Mouse (Mus musculus): ENCODE data around the gene Chd3. TPM values are rescaled to one million over a fixed set of nuclear protein-coding genes. Genes with fewer than 3 reads are reported as not detected.

The Chd3 gene
- total RNA-seq, 1 experiment from 2014 or later = 159 TPM

DNA sequence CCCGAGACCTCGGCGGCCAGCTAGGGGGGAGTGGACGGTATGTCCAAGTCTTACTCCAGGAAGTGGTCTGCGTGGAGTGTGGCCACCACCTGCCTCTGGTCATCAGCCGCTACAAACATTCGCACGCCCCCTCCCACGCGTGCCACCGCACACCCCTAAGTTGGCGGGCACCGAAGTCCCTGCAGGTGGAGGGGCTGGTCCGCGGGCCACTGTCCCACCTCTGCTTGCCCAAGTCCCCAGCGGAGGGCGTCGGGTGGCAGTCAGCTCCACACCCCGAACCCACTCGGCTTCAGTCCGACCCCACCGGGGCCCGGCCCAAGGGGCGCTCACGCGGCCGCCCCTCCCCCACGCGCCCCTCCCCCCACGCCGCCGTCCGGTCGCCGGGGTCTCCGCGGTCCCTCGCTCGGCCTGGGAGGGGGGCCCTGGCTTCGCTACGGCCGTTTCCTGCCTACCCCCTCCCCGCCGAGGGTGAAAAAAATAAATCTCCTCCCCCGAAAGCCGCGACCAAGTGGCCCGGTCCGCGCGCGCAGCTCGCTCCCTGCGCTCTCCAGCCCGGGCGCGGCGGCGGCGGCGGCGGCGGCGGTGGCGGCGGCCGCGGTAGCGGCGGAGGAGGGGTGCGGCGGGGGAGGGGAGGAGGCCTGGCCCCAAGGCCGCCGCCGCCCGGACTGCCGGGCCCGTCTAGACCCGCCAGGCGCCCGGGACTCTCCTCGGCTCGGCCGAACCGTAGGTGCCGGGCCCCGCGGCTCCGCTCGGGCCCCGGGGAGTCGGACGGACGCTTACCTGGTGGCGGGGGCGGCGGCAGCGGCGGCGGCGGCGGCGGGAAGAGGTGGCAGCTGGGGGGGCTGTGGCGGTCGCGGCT lies 621 bp downstream of the Chd3 start:
- ATAC-seq (ENCODE audit: extremely low read depth, insufficient number of reproducible peaks, low FRiP score, poor library complexity, severe bottlenecking) = no peak

DNA sequence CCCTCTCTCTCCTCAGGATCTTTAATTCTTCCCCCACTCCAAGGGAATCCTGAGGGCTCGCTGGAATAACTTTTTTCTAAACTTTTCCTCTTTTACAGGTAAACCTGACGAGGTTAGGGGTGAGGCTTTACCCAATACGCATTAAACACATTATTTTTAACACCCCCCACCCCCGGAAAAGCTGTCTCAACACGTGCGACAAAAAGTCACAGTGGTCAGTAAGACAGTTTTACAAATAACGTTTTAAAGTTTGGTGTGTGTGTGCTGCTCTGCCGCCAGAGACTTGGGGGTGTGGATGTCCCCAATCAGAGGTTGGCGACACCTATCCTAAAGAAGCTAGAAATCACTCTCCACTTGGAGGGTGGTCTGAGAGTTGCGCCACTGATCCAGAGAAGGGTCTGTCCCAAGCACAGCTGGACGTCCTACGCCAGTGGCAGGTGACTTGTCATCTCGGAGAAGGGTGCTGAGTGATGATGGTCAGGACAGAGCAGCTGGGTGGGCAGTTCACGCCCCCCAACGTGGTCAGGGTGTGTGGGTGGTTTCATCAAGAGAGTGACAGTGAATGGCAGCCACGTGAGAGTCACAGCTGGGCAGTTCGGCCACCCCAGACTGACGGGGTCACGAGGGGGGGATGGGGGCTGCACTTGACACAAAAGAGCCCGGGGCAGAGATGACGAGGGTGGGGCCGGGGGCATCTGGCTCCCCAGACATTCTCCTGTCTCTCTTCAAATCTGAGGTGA lies 1.4 kb downstream of the Chd3 start:
- 0 out of 2 replicates have a peak, but pooled peaks have one; percentile 9 for ATAC-seq (ENCODE audit: extremely low read depth, insufficient number of reproducible peaks, low FRiP score, poor library complexity, severe bottlenecking)

DNA sequence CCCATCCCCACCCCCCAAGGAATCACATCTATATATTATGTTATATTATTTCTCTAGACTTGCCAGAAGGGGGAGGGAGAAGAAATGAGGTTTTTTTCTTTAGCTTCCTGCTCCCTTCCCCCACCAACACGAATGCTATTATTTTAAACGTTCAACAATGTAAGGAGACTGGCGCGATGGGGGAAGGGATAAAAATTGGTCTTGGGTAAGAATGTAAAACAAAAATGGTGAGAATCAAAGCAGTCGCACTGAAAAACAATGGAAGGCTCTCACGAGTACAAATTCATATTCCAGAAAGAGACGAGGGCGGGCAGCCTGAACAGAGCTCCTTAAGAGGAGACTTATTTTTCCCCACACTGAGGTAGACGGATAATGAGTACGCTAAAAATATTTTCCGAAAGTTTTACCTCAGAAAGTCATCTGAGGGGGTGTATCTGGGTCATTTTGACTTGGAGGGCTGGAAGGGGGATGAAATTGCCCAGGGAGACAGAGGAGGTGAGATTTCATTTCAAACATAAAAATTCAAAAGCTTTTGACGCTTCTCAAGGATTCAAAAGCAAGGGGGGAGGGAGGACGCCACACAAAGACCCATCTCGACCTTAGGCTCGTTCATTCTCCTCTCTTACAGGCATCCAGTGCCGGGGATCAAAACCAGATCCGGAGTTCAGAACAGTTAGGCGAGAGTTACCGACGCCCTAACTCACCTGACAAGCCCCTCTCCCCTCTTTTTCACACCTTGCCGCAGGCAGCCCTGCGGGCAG lies 2.2 kb downstream of the Chd3 start:
- ATAC-seq (ENCODE audit: extremely low read depth, insufficient number of reproducible peaks, low FRiP score, poor library complexity, severe bottlenecking) = no peak; the same call in 1 of the 2 replicates

DNA sequence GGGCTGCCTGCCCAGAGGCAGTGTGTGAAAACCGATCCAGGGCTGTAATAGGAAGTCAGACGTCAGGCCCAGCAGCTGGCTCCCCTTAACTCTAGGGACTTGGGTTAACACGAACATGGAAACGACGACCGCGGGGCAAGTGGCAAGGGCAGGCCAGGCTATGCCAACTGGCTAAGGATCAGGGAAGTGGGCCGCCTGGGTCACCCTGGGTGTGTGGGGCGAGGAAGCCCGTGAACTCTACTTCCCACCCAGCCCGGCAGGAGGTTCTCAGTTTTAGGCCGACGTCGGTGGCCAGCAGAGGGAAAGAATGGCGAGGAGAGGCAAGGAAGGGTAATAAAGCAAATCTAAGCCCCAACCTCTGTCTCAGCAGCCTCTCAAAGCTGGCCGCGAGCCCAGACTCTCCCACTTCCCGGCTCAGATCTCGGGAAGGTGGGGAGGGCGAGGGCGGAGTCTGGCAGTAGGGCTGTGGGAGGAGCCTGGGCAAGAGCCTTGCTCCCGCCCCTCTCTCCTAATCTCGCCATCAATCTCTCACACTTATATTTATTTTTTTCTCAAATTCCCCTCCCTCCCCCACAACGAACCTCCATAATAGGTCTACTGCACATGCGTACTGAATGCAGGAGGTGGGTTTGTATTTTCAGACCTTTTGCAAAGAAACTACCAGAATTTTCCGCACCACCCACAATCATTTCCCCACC lies 2.9 kb downstream of the Chd3 start:
- ATAC-seq (ENCODE audit: extremely low read depth, insufficient number of reproducible peaks, low FRiP score, poor library complexity, severe bottlenecking) = peak; percentile 60

DNA sequence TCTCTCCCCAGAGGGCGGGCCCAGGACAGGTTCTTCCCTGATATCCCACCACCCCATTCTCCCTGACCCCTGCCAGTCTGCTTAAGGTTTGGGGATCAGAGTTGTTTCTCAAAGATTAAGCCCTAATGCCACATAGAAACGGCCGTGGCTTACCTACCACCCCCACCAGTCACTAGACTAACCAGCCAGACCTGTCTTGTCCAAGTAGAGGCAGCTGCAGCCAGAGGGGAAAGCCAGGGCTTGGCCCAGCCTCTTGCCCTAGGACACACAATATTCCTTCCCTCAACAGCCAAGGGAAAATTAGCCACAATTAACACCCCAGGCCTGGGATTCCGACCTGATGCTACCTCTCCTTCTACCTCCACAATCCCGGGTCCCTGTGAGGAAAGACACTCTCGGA lies 3.5 kb downstream of the Chd3 start:
- no peak for ATAC-seq (ENCODE audit: extremely low read depth, insufficient number of reproducible peaks, low FRiP score, poor library complexity, severe bottlenecking)

DNA sequence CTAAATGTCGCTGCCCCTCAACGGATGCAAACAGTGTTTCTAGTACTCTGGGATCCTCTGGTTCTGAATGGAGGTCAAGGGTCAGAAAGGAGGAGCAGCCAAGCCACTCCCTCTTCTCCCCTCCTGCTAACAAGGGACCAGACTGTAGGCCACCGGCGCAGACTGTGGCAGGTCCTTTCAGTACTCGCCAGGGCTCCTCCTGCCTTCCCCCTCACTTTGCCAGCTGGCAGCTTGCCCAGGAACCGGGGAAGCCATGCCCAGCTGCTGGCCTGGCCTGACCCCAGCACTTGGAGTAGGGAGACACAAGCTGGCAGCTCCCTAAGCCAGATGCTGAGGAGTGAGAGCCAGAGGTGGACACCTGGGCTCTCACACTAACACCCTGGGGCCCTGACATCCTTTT lies 4.3 kb downstream of the Chd3 start:
- no peak for ATAC-seq (ENCODE audit: extremely low read depth, insufficient number of reproducible peaks, low FRiP score, poor library complexity, severe bottlenecking)

DNA sequence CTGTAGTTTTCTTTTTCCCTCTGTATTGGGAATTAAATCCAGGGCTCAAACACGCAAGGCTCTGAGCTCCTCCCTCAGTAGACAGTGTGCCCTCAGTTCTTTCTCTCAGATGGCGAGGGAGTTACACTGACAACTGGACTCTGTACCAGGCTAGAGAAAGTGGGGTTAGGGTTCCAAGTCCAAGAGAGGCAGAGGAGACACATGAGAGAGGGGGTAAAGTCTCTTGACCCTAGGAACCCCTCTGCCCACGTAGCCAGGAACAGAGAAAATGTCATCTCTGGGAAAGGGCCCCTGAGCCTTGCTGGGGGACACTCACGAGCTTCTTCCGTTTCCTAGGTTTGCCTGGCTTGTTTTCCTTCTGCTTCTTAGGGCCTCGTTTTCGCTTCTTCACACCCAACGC lies 4.8 kb downstream of the Chd3 start:
- no peak for ATAC-seq (ENCODE audit: extremely low read depth, insufficient number of reproducible peaks, low FRiP score, poor library complexity, severe bottlenecking)

DNA sequence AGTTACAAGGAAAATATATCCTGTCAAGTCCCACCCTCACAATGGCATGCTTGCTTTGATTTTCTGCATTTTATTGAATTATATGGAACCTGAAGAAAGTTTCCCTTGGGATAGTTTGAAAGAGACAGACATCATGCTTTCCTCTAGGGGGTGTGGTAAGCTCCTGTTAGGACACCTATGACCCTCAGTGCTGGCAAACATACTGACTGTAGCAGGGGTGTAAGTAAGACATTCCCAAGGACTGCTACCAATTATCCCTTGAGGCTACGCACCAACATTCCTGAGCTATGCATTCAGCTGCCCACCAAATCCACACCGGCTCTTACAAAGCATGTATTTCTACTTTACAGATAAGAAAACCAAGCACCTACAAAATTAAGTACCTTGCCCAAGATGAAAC lies 6.7 kb downstream of the Chd3 start:
- no peak for ATAC-seq (ENCODE audit: extremely low read depth, insufficient number of reproducible peaks, low FRiP score, poor library complexity, severe bottlenecking)

DNA sequence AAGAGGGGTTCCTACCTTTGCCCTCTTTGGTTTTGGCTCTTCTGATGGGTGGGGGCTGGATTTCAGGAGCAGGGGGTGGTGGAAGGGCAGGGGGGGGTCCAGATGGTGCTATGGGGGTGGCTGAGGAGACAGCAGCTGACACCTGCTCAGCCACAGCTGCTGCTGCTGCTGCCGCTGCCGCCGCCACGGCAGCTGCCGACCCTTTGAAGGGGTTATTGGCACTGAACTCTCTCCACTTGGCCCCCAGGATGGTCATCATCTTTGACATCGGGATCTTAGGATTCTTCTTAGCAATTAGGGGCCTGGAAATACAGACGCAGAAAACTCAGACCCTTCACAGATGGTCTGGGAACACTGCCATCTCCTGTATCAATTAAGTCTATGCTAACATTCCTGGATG lies 7.2 kb downstream of the Chd3 start:
- no peak for ATAC-seq (ENCODE audit: extremely low read depth, insufficient number of reproducible peaks, low FRiP score, poor library complexity, severe bottlenecking)

DNA sequence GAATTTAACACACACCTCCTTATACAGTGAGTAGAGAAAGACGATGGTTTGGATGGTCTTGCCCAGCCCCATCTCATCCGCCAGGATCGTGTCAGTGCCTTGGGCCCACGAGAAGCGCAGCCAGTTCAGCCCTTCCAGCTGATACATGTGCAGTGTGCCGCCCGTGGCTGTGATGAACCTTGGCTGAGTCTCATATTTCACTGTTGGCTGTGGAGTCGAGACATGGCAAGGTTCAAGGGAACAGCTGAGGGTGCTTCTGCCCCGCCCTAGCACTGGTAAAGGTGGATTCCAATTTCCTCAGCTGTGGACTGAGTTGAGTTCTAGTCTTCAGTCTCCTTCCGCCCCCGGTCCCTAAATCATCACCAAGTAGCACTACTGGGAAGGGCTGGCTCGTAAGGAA lies 11.5 kb downstream of the Chd3 start:
- ATAC-seq (ENCODE audit: extremely low read depth, insufficient number of reproducible peaks, low FRiP score, poor library complexity, severe bottlenecking) = no peak

DNA sequence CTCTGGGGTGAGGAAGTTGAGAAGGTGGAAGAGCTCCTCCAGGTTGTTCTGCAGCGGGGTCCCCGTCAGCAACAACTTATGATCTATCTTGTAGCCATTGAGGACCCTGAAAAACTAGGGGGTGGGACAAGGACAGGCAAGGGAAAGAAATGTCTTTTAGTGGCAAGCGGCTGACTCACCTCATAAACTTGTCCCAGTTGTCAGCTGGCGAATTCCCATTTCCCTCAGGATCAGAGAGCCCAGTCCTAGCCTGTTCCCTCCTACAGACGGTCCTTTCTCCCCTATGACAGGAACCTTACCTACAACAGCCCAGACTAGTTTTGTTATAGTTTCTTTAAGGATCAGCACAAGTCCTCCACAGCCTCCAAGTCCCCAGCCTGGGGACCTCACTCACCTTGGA lies 12.7 kb downstream of the Chd3 start:
- ATAC-seq (ENCODE audit: extremely low read depth, insufficient number of reproducible peaks, low FRiP score, poor library complexity, severe bottlenecking) = no peak

DNA sequence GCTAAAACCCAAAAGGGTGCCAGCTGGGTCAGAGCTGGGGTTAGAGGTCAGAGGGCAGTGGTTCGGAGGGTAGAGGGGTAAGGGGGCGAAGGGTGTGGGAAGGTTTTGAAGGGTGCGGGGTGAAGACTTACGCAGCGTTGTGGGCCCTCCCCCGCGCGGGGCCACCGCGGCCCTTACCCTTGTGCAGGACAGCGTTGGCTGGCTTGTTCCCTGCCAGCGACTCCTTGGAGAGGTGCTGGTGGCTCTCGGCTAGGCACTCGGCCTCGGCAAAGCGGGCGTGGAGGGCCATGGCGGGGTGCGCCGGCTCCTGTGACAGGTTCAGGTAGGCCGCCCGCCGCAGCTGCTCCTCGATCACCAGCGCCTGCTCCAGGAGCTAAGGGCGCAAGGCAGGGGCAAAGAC lies 22.8 kb downstream of the Chd3 start:
- no peak for ATAC-seq (ENCODE audit: extremely low read depth, insufficient number of reproducible peaks, low FRiP score, poor library complexity, severe bottlenecking)

DNA sequence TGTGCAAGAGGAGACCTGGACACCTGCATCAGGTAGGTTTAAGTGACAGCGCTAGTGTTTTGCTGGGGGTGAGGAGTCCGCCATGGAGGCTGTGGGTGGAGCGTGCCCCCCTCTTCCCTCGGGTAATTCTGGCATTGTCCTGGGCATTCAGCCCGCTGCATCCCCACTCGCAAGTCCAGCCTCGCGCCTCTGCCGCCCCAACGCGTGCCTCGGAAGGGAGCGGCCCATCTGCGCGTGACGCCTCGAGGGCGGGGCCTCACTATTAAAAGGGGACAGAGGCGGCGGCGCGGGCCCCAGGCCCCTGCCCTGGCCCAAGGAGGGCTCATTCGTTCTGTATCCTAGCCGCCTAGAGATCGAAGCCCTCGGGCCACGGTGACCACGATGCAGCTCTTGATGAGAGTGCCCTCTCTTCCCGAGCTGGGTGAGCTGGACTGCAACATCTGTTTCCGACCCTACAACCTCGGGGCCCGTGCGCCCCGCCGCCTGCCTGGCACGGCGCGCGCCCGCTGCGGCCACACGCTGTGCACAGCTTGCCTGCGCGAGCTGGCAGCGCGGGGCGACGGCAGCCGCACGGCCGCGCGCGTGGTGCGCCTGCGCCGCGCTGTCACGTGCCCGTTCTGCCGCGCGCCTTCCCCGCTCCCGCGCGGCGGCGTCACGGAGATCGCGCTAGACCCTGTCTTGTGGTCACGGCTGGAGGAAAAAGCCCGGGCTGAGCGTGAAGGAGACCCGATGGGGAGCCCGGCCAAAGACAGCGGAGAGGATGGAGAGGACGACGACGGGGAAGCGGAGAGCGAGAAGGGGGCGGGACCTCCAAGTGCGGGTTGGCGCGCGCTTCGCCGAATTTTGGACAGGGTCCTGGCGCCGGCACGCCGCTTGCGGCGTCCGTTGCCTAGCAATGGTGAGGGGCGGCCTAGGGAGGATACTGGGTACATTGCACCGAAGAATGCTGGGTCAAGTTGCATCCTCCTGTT lies 28.8 kb downstream of the Chd3 start, which contains the start of gene Rnf227:
TSS of gene Rnf227 (plus strand) at position 301 of the 971 bp plus-strand sequence.
- peak; percentile 21; the same call in 1 of the 2 replicates for ATAC-seq (ENCODE audit: extremely low read depth, insufficient number of reproducible peaks, low FRiP score, poor library complexity, severe bottlenecking)

DNA sequence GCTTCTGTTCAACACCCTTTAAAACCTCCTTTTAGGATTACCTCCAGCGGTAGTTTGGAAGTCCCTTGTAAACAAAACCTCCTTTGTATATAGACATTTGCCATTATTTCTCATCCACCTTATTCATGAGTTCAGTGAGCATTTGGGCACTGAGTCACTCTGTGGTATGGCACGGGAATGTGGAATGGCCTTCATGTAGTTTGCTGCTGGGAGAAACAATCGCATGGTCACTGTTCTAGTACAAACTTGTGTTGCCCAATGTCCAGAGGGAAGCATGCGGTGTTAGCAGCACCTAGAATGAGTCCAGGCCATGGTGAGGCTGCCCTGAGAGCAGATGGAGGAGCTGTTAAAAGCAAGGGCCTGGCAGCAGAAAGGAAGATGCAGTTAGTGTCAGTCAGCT lies 34.4 kb downstream of the Chd3 start:
- no peak for ATAC-seq (ENCODE audit: extremely low read depth, insufficient number of reproducible peaks, low FRiP score, poor library complexity, severe bottlenecking)

DNA sequence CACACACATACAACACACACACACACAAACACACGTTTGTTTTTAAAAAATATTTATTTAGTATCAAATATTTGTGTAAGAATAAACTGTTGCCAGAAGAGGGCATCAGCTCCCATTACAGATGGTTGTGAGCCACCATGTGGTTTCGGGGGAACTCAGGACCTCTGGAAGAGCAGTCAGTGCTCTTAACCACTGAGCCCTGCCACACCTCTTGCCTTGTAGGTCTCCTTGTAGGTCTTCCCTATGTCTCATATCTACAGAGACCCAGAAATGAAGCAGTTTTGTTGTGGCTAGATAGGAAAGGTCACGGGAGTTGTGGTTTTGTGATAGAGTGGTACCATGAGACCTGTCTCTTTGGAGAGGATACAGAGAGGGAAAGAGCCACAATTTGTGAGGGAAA lies 35.3 kb downstream of the Chd3 start:
- no peak for ATAC-seq (ENCODE audit: extremely low read depth, insufficient number of reproducible peaks, low FRiP score, poor library complexity, severe bottlenecking)

DNA sequence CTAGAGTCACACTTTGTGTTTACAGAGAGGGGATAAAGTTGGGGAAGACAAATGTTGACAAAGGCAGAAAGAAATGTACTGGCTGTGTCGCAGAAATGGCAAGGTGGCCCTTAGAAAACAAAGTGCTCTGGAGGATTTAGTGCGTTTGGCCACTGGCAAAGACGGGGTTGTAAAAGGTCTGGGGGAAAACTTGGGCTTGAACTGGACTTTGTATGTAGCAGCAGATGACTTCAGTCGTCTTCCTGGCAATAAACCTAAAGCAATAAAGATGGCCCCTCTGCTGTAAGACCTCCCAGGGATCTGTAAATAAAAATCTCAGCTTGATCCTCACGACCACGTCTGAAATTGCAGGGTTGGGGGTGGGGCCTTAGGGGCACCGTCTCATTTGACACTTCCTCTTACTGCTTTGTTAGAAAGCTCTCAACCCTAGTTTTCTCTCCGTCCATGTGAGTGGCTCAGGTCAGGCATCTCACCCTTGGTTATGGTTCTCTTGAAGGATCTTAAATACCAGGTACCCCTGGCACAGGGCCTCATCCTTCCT lies 36.4 kb downstream of the Chd3 start:
- ATAC-seq (ENCODE audit: extremely low read depth, insufficient number of reproducible peaks, low FRiP score, poor library complexity, severe bottlenecking) = no peak

DNA sequence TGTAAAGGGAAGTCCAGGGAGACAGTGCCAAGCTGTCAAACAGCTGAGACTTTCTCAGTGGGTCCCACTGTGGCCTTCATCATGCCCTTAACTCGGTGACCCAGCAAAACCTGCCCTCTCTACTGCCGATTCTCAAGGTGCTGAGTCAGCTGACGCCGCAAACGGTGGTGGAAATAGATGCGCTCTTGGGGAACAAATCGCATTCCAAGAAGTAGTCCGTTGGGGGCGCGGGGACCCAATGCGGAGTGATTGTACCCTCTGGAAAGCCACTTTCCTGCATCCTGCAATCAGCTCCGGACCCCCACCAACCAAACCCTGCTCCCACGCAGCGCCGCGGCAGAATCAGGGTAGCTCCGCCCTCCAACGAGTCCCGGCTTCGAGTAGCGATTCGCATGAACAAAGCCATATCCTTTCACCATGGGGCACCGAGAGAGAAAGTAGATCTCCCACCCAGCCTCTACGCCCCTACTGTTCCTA lies 37.2 kb downstream of the Chd3 start:
- peak; percentile 69 for ATAC-seq (ENCODE audit: extremely low read depth, insufficient number of reproducible peaks, low FRiP score, poor library complexity, severe bottlenecking)

Measured in neutrophil, adult 5-6 weeks (primary cell).